Mouse (Mus musculus): ENCODE data around the gene B230217C12Rik. TPM values are rescaled to one million over a fixed set of nuclear protein-coding genes. Genes with fewer than 3 reads are reported as not detected.
A peak's percentile ranks its signal among the peaks of the same experiment; 100 is the strongest.
"Not testable (repeated sequence)": the region's sequence is repeated elsewhere in the genome, so short reads cannot be mapped to it uniquely, and the experiment has no call there.

B230217C12Rik gene
- total RNA-seq, 2 experiments from 2014 or later: 2.1 TPM; not detected in 1

DNA sequence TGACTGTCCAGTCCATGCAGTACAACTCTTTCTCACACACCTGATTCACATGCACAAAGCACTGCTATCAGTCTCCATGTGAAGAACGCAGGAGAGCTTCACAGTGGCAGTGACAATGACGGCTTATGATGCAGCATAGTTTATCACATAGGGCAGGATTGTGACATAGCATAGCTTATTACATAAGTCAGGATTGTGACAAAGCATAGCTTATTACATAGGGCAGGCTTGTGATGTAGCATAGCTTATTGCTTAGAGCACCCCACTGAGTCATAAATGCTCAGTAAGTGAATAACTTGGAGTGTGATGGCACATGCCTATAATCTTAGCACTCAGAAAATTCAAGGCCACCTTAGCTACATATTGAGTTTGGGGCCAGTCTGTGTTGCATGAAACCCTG lies 14.9 kb downstream of the B230217C12Rik start:
- no peak for ATAC-seq (replicated peaks; ENCODE audit: low FRiP score, poor library complexity, severe bottlenecking)

DNA sequence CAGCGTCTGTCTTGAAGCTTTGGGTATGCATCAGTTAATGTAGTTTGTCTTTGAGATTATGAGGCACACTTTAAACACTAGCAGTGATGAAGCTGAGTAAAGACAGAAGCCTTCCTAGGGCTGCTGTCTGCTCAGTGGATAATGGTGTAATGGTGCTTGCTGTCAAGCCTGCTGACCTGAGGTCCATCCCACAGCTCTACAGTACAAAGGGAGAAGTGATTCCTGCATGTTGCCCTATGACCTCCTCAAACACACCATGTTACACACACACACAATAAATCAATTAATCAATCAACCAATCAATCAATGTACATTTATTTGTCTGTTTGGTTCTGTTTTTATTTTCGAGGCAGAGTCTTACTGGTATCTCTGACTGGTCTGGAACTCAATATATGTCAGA lies 21.6 kb downstream of the B230217C12Rik start:
- ATAC-seq (replicated peaks; ENCODE audit: low FRiP score, poor library complexity, severe bottlenecking): no peak

GRCm38 (mm10) chr11:97865421-97865820 lies 24.8 kb downstream of the B230217C12Rik start:
- no peak for ATAC-seq (replicated peaks; ENCODE audit: low FRiP score, poor library complexity, severe bottlenecking)

GRCm38 (mm10) chr11:97866091-97866888 lies 25.7 kb downstream of the B230217C12Rik start:
- ATAC-seq (replicated peaks; ENCODE audit: low FRiP score, poor library complexity, severe bottlenecking): no peak

DNA sequence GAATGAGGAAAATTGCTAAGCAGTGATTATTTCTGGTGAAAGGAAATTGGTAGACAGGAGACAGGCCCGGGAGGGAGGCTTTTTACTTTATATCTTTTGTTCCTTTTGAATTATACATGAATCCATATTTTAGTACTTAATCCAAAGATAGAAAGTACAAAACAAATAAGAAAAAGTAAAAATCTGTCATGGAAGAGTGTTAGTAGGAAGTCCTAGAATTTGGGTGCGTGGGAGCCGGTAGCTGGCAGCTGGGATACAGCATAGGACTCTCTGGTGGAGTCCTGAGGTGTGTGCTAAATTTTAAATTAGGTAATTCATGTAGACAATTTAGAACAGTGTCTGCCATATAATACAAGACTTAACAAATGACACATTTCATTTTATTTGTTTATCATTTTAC lies 27.0 kb downstream of the B230217C12Rik start:
- ATAC-seq (replicated peaks; ENCODE audit: low FRiP score, poor library complexity, severe bottlenecking): no peak

GRCm38 (mm10) chr11:97872378-97872777 lies 31.8 kb downstream of the B230217C12Rik start:
- ATAC-seq (replicated peaks; ENCODE audit: low FRiP score, poor library complexity, severe bottlenecking): not testable (repeated sequence)

DNA sequence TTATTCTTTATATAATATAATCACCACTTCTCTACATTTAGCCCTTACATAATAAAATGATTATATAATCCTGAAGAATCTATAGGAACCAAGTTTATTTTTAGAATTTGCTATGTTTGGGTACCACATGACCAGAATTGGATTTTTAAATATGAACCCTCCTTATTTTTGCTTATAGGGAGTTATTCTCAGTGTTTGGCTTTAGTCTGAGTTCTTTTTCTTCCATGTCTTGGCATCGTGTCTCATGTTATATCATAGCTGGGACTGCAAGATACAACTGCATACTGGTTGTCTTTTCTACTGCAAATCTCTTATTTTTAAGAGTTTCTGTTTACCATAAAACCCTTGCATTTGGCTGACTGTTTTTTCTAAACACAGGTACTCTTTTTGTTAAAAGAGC lies 33.8 kb downstream of the B230217C12Rik start:
- ATAC-seq (replicated peaks; ENCODE audit: low FRiP score, poor library complexity, severe bottlenecking): no peak

- no peak for ATAC-seq (replicated peaks; ENCODE audit: low FRiP score, poor library complexity, severe bottlenecking)
Measured at GRCm38 (mm10) chr11:97877341-97877740, 36.8 kb downstream of the B230217C12Rik start.

DNA sequence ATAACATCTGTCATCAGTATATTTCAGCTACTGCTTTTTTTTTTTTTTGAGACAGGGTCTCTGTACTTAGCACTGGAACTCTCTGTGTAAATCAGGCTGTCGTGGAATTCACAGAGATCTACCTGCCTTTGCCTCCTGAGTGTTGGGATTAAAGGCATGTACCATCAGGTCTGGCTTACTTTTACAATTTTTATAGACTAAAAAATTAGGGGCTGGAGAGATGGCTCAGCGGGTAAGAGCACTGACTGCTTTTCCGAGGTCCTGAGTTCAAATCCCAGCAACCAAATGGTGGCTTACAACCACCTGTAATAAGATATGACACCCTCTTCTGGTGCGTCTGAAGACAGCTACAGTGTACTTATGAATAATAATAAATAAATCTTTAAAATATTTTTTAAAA lies 39.8 kb downstream of the B230217C12Rik start:
- no peak for ATAC-seq (replicated peaks; ENCODE audit: low FRiP score, poor library complexity, severe bottlenecking)

DNA sequence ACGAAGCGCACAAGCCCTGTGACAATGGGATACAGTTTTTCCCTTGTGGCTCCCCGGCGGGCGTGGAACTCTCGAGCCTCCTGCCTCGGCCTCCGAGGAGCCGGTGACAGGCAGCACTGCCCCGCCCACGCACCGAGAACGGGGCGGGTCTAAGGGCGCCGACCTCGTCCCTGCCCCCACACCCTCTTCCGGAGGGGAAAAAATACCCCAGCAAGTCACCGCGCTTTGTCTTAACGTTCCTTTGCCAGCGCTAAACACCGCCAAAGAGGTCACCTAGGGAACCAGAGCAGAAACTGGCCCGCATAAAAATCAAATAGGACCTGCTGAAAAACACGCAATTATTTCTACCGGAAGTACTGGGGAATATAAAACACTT lies 43.0 kb downstream of the B230217C12Rik start:
- peak; percentile 86 for ATAC-seq (replicated peaks; ENCODE audit: low FRiP score, poor library complexity, severe bottlenecking)

- peak; percentile 98 for ATAC-seq (replicated peaks; ENCODE audit: low FRiP score, poor library complexity, severe bottlenecking)
Measured at GRCm38 (mm10) chr11:97883918-97884600, 43.5 kb downstream of the B230217C12Rik start, which contains the start of gene Fbxo47. Fbxo47 (minus strand) TSS chr11:97884154.

DNA sequence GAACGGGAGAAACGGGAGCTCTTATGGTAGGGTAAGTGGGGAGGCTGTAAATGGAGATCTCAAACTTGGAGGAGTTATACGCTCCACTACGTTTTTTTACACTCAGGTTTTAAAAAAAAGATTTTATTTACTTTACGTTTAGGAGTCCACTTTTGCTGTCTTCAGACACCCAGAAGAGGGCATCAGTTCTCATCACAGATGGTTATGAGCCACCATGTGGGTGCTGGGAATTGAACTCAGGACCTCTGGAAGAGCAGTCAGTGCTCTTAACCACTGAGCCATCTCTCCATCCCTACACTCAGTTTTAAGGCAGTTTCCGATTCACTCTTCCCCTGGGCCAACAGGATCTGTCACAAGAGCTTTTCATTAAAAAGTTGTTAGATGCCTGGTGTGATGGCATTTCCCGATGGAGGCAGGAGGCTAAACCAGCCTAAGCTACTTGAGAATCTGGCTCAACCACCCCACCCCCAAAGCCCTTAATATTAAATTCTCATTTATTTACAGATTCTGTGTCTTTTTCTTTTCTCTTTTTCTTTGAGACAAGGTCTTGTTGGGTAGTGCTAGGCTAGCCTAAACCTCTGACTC lies 44.1 kb downstream of the B230217C12Rik start:
- ATAC-seq (replicated peaks; ENCODE audit: low FRiP score, poor library complexity, severe bottlenecking): no peak

DNA sequence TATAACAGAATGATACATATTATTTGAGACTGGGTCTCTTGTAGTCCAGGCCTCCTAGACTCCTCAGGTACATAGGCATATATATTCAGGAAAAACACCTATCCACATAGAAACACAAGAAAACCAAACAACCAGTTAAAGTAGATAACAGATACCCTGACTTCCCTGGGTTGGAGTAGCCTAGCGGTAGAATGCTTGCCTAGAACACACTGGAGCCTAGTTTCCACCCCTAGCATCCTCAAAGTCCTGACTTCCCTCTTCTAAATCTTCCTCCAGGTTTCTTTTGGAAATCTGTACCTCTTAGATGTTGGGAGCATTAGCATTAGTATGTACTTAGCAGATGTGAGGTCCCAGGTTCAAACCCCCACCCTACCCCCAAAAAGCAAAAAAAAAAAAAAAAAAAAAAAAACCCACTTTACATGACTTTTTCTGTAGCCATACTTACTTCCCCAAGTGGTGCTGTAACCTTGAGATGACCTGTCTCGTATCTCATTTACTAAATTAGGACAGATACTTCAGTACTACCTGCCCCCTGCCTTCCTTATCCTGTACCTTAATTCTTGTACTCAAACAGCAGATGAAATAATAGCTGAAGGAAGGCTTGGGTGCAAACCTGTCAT lies 44.8 kb downstream of the B230217C12Rik start:
- ATAC-seq (replicated peaks; ENCODE audit: low FRiP score, poor library complexity, severe bottlenecking): no peak

GRCm38 (mm10) chr11:97891821-97892220 lies 51.2 kb downstream of the B230217C12Rik start:
- ATAC-seq (replicated peaks; ENCODE audit: low FRiP score, poor library complexity, severe bottlenecking): no peak

Other genes with a start within 250 kb of the B230217C12Rik start
- 0.58 TPM in 1 of 2 replicates, not detected in the other for gene Epop, start 211.1 kb upstream of the B230217C12Rik start, total RNA-seq (2015; ENCODE audit: low replicate concordance)
- gene Epop, start 211.1 kb upstream of the B230217C12Rik start, total RNA-seq (2017; ENCODE audit: low replicate concordance): not detected in 2 replicates
- 1.2 and 1.9 TPM in 2 replicates for gene Mllt6, start 177.4 kb upstream of the B230217C12Rik start, total RNA-seq (2015; ENCODE audit: low replicate concordance)
- gene Mllt6, start 177.4 kb upstream of the B230217C12Rik start, total RNA-seq (2017; ENCODE audit: low replicate concordance): 1.5 and 3.9 TPM in 2 replicates
- gene Cisd3, start 155.0 kb upstream of the B230217C12Rik start, total RNA-seq (2015; ENCODE audit: low replicate concordance): 2.3 TPM in 1 of 2 replicates, not detected in the other
- gene Cisd3, start 155.0 kb upstream of the B230217C12Rik start, total RNA-seq (2017; ENCODE audit: low replicate concordance): 1.7 TPM in 1 of 2 replicates, not detected in the other
- 0.77 TPM in 1 of 2 replicates, not detected in the other for gene Pcgf2, start 140.3 kb upstream of the B230217C12Rik start, total RNA-seq (2015; ENCODE audit: low replicate concordance)
- not detected in 2 replicates for gene Pcgf2, start 140.3 kb upstream of the B230217C12Rik start, total RNA-seq (2017; ENCODE audit: low replicate concordance)
- gene Psmb3, start 137.4 kb upstream of the B230217C12Rik start, total RNA-seq (2015; ENCODE audit: low replicate concordance): 32.4 and 40.3 TPM in 2 replicates
- 37.0 and 48.2 TPM in 2 replicates for gene Psmb3, start 137.4 kb upstream of the B230217C12Rik start, total RNA-seq (2017; ENCODE audit: low replicate concordance)
- gene Pip4k2b, start 96.1 kb upstream of the B230217C12Rik start, total RNA-seq (2015; ENCODE audit: low replicate concordance): 3.3 and 4.0 TPM in 2 replicates
- gene Pip4k2b, start 96.1 kb upstream of the B230217C12Rik start, total RNA-seq (2017; ENCODE audit: low replicate concordance): 3.6 and 4.5 TPM in 2 replicates
- 7.1 and 15.4 TPM in 2 replicates for gene Cwc25, start 74.2 kb upstream of the B230217C12Rik start, total RNA-seq (2015; ENCODE audit: low replicate concordance)
- gene Cwc25, start 74.2 kb upstream of the B230217C12Rik start, total RNA-seq (2017; ENCODE audit: low replicate concordance): 8.9 and 12.3 TPM in 2 replicates
- not detected in 2 replicates for gene 1700001P01Rik, start 64.9 kb upstream of the B230217C12Rik start, total RNA-seq (2015; ENCODE audit: low replicate concordance)
- gene 1700001P01Rik, start 64.9 kb upstream of the B230217C12Rik start, total RNA-seq (2017; ENCODE audit: low replicate concordance): not detected in 2 replicates
- gene Rpl23, start 58.3 kb upstream of the B230217C12Rik start, total RNA-seq (2015; ENCODE audit: low replicate concordance): 241 and 306 TPM in 2 replicates
- gene Rpl23, start 58.3 kb upstream of the B230217C12Rik start, total RNA-seq (2017; ENCODE audit: low replicate concordance): 280 and 382 TPM in 2 replicates
- 31.8 and 54.8 TPM in 2 replicates for gene Lasp1, start 41.8 kb upstream of the B230217C12Rik start, total RNA-seq (2015; ENCODE audit: low replicate concordance)
- gene Lasp1, start 41.8 kb upstream of the B230217C12Rik start, total RNA-seq (2017; ENCODE audit: low replicate concordance): 28.4 and 129 TPM in 2 replicates
- gene Fbxo47, start 43.4 kb downstream of the B230217C12Rik start, total RNA-seq (2015; ENCODE audit: low replicate concordance): not detected in 2 replicates
- 0.84 and 0.85 TPM in 2 replicates for gene Fbxo47, start 43.4 kb downstream of the B230217C12Rik start, total RNA-seq (2017; ENCODE audit: low replicate concordance)
- gene Plxdc1, start 145.7 kb downstream of the B230217C12Rik start, total RNA-seq (2015; ENCODE audit: low replicate concordance): 2.1 TPM in 1 of 2 replicates, not detected in the other
- 1.0 and 1.8 TPM in 2 replicates for gene Plxdc1, start 145.7 kb downstream of the B230217C12Rik start, total RNA-seq (2017; ENCODE audit: low replicate concordance)
- 0.96 and 5.9 TPM in 2 replicates for gene Arl5c, start 155.4 kb downstream of the B230217C12Rik start, total RNA-seq (2015; ENCODE audit: low replicate concordance)
- gene Arl5c, start 155.4 kb downstream of the B230217C12Rik start, total RNA-seq (2017; ENCODE audit: low replicate concordance): 1.5 and 2.6 TPM in 2 replicates
- gene Cacnb1, start 182.3 kb downstream of the B230217C12Rik start, total RNA-seq (2015; ENCODE audit: low replicate concordance): not detected in 2 replicates
- gene Cacnb1, start 182.3 kb downstream of the B230217C12Rik start, total RNA-seq (2017; ENCODE audit: low replicate concordance): 0.34 TPM in 1 of 2 replicates, not detected in the other
- gene Rpl19, start 185.9 kb downstream of the B230217C12Rik start, total RNA-seq (2015; ENCODE audit: low replicate concordance): 701 and 899 TPM in 2 replicates
- gene Rpl19, start 185.9 kb downstream of the B230217C12Rik start, total RNA-seq (2017; ENCODE audit: low replicate concordance): 332 and 357 TPM in 2 replicates
- not detected in 2 replicates for gene Stac2, start 212.7 kb downstream of the B230217C12Rik start, total RNA-seq (2015; ENCODE audit: low replicate concordance)
- gene Stac2, start 212.7 kb downstream of the B230217C12Rik start, total RNA-seq (2017; ENCODE audit: low replicate concordance): not detected in 2 replicates